Mouse (Mus musculus): ENCODE data around the gene Antxr2. TPM values are rescaled to one million over a fixed set of nuclear protein-coding genes. Genes with fewer than 3 reads are reported as not detected.
A peak's percentile ranks its signal among the peaks of the same experiment; 100 is the strongest.

Gene Antxr2
- polyA plus RNA-seq, 1 experiment from 2014 or later: 19.7 TPM

DNA sequence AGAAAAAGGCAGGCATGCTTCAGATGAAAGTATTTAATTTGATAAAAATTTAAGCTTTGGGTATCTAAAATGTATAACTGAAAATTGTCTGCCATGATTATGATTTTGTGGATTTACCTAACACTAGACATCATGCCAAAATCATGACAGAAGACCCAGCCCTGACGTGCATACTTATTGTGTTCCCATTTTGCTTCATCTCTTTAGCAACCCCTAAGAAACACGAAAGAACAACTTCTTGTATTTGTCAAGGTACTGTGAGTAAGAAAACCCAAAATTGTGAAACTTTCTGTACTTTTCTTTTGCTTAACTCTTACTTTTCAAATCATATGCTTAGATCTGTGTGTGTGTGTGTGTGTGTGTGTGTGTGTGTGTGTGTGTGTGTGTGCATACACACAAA, 6.3 kb downstream of the Antxr2 start:
- Histone ChIP-seq H3K9me3 (no peaks in the 10 kb centered on the region), H3K27me3 (replicated peaks) (no peaks in the 10 kb centered on the region), H3K4me1 (0 out of 2 replicates have a peak, but pooled peaks cover 3% of the 10 kb centered on the region), H3K36me3 (peaks cover 7% of the 10 kb centered on the region; the same call in 1 of the 2 replicates), H3K9ac (no peak overlapping the region), H3K4me3 (replicated peaks) (no peak overlapping the region), H3K4me2 (no peak overlapping the region), H3K27ac (no peak overlapping the region)
- no peak for ATAC-seq (ENCODE audit: insufficient read depth, low FRiP score, low read depth)
- 93% methylated on average over 2 of the region's 2 CpGs for WGBS

- Histone ChIP-seq H3K4me3 (replicated peaks) (no peak overlapping the region), H3K9me3 (no peaks in the 10 kb centered on the region), H3K27me3 (replicated peaks) (no peaks in the 10 kb centered on the region), H3K36me3 (peaks cover 7% of the 10 kb centered on the region; the same call in 1 of the 2 replicates), H3K9ac (no peak overlapping the region), H3K27ac (no peak overlapping the region), H3K4me2 (no peak overlapping the region), H3K4me1 (no peaks in the 10 kb centered on the region)
- ATAC-seq (ENCODE audit: insufficient read depth, low FRiP score, low read depth): no peak
- 91% methylated on average over 4 of the region's 4 CpGs for WGBS
Observed at GRCm38 (mm10) chr5:98021518-98021917, 9.3 kb downstream of the Antxr2 start.

DNA sequence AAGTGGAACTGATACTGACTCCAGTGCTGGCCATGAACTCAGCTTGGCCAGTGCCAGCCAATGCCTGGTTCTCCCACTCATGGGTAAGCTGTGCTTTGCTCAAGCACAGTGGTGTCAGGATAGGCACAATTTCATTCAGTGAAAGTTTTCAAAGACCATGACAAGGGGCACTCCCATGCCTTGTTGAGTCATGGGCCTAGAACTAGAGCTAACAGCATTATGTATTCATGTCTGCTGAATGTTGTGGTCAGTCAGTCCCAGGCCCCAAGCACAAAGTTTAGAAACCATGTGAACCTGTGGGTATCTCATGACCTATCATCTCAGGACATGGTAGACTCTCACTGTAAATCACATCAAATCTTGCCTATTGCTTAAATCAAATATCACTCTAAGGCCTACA, 10.2 kb downstream of the Antxr2 start:
- no peak overlapping the region for H3K4me3 ChIP-seq (replicated peaks)
- no peaks in the 10 kb centered on the region for H3K27me3 ChIP-seq (replicated peaks)
- no peaks in the 10 kb centered on the region for H3K9me3 ChIP-seq
- no peak for ATAC-seq (ENCODE audit: insufficient read depth, low FRiP score, low read depth)
- no peak overlapping the region for H3K27ac ChIP-seq
- 0 out of 2 replicates have a peak, but pooled peaks cover 4% of the 10 kb centered on the region for H3K36me3 ChIP-seq
- no peak overlapping the region for H3K4me2 ChIP-seq
- H3K4me1 ChIP-seq: no peaks in the 10 kb centered on the region
- H3K9ac ChIP-seq: no peak overlapping the region

DNA sequence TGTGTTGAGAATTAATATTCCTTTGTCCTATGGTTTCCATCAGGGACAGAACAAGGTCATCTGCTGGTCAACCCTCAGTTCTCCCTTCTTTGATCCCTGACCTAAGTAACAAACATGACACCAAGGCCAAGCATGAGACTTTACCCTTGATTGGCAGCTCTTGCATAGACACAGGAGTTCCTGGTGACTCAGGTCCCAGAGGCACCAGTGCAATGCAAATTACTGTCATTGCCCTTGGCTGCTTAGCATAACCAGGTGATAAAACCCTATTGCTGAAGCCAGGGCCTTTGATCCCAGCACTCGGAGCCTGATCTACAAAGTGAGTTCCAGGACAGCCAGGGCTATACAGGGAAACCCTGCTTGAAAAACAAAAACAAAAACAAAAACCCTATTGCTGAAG, 11.4 kb downstream of the Antxr2 start:
- 0 out of 2 replicates have a peak, but pooled peaks cover 4% of the 10 kb centered on the region for H3K36me3 ChIP-seq
- ATAC-seq (ENCODE audit: insufficient read depth, low FRiP score, low read depth): no peak
- WGBS: 71% methylated on average over 1 of the region's 1 CpGs

GRCm38 (mm10) chr5:98018162-98018561, 12.7 kb downstream of the Antxr2 start:
- Histone ChIP-seq H3K36me3 (0 out of 2 replicates have a peak, but pooled peaks cover 4% of the 10 kb centered on the region), H3K27ac (no peak overlapping the region), H3K4me3 (replicated peaks) (no peak overlapping the region), H3K27me3 (replicated peaks) (no peaks in the 10 kb centered on the region), H3K9me3 (no peaks in the 10 kb centered on the region), H3K4me2 (no peak overlapping the region), H3K9ac (no peak overlapping the region), H3K4me1 (no peaks in the 10 kb centered on the region)
- WGBS: 78% methylated on average over 6 of the region's 6 CpGs
- no peak for ATAC-seq (ENCODE audit: insufficient read depth, low FRiP score, low read depth)

More for the DNA sequence above, 11.4 kb downstream of the Antxr2 start:
- H3K4me1 ChIP-seq: no peaks in the 10 kb centered on the region
- H3K4me3 ChIP-seq (replicated peaks): no peak overlapping the region
- no peak overlapping the region for H3K9ac ChIP-seq
- H3K27me3 ChIP-seq (replicated peaks): no peaks in the 10 kb centered on the region
- H3K27ac ChIP-seq: no peak overlapping the region
- H3K9me3 ChIP-seq: no peaks in the 10 kb centered on the region
- no peak overlapping the region for H3K4me2 ChIP-seq

DNA sequence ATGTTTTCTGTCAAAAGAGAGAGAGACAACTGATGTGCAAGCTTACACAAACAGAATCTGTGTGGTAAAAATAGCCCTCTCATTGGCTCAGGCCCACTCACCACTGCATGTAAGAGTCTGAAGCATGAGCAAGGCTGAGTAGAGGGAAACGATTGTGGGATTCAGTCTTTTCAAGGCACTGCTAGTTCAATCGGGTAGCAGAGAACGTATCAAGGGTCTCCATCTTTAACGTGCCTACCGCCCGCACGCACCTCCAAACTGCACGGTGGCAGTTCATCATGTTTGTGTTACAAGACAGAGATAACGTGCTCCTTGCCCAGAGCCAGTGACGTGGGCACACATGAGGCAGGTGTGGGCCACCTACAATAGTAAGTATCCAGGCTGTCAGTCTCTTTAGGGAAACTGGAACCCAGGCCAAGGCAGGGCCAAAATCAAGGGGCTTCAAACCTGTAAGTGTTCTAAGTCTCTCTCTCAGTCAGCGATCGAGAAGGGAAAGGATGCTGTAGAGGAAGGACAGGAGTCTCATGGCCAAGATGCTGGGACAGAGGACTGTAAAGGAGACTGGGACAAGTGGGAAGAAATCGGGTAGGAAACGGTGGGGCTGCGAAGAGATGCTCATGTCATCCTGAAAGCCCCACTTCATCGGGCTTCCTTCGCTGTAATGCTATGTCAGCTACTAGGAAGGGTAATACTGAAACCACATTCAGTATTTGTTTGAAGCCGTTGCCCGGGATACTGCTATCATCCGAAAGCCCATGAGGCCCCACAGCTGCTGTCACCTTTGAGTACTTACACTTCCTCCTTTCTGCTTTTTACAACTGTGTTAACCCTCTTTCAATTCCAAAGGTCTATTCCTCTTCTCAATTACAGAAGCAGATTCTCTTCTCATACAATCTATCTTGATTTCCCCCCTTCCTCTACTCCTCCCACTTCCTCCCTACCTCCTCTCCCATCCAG, 14.3 kb downstream of the Antxr2 start:
- no peak overlapping the region for H3K27ac ChIP-seq
- ATAC-seq (ENCODE audit: insufficient read depth, low FRiP score, low read depth): no peak

GRCm38 (mm10) chr5:98005751-98006150, 25.1 kb downstream of the Antxr2 start:
- WGBS: 96% methylated on average over 8 of the region's 8 CpGs
- no peak for ATAC-seq (ENCODE audit: insufficient read depth, low FRiP score, low read depth)

More for the DNA sequence above, 14.3 kb downstream of the Antxr2 start:
- H3K4me3 ChIP-seq (replicated peaks): no peak overlapping the region
- H3K4me2 ChIP-seq: no peak overlapping the region; the same call in 1 of the 2 replicates
- no peaks in the 10 kb centered on the region for H3K9me3 ChIP-seq
- 0 out of 2 replicates have a peak, but pooled peaks cover 4% of the 10 kb centered on the region for H3K36me3 ChIP-seq
- 81% methylated on average over 20 of the region's 20 CpGs for WGBS
- no peaks in the 10 kb centered on the region for H3K4me1 ChIP-seq
- H3K27me3 ChIP-seq (replicated peaks): no peaks in the 10 kb centered on the region
- H3K9ac ChIP-seq: no peak overlapping the region

GRCm38 (mm10) chr5:97999261-97999824, 31.5 kb downstream of the Antxr2 start:
- H3K27me3 ChIP-seq (replicated peaks): no peaks in the 10 kb centered on the region
- no peak for ATAC-seq (ENCODE audit: insufficient read depth, low FRiP score, low read depth)
- no peak overlapping the region for H3K27ac ChIP-seq
- no peak overlapping the region for H3K9ac ChIP-seq
- WGBS: 74% methylated on average over 2 of the region's 2 CpGs
- no peak overlapping the region for H3K4me3 ChIP-seq (replicated peaks)
- H3K36me3 ChIP-seq: no peaks in the 10 kb centered on the region
- no peaks in the 10 kb centered on the region for H3K9me3 ChIP-seq
- no peak overlapping the region for H3K4me2 ChIP-seq
- no peaks in the 10 kb centered on the region for H3K4me1 ChIP-seq

More at GRCm38 (mm10) chr5:98005751-98006150, 25.1 kb downstream of the Antxr2 start:
- Histone ChIP-seq H3K9me3 (no peaks in the 10 kb centered on the region), H3K27ac (no peak overlapping the region), H3K9ac (no peak overlapping the region), H3K4me1 (no peaks in the 10 kb centered on the region), H3K4me2 (no peak overlapping the region), H3K4me3 (replicated peaks) (no peak overlapping the region), H3K36me3 (peaks cover 4% of the 10 kb centered on the region; the same call in 1 of the 2 replicates), H3K27me3 (replicated peaks) (no peaks in the 10 kb centered on the region)

DNA sequence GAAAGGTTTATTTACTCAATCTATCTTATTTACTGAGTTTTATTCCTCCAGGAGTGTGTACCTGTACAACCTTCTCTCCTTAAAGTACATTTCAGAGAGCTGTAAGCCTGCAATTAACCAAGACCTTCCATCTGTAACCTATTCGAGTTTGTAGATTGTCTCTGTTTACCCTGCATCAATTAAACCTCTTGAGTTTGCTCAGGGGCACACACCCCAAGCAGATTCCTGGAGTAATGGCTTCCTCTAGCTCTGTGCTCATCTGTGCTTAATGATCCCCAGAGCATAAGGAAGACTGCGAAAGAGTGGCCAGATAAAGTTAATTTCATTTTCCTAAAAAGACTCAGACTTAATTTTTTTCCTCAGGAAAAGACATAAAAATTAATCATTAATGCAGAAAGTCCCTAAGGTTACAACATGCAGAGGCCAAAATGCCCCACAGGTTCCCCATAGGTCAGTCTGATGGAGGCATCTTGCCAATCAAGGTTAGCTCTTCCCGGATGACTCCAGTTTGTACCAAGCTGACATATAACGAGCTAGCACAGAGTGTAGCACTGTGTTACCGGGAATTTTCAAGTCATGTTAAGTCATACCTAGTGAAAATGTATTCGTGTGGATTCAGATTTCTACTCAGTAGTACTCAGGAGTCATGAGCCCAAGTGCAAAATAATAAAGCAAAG, 34.2 kb downstream of the Antxr2 start:
- Histone ChIP-seq H3K9ac (no peak overlapping the region), H3K9me3 (no peaks in the 10 kb centered on the region), H3K4me3 (replicated peaks) (no peak overlapping the region), H3K4me2 (no peak overlapping the region), H3K4me1 (no peaks in the 10 kb centered on the region), H3K36me3 (no peaks in the 10 kb centered on the region), H3K27ac (no peak overlapping the region), H3K27me3 (replicated peaks) (no peaks in the 10 kb centered on the region)
- peak; percentile 58; the same call in 1 of the 2 replicates for ATAC-seq (ENCODE audit: insufficient read depth, low FRiP score, low read depth)
- whole genome bisulfite sequencing: 65% methylated on average over 6 of the region's 6 CpGs

- no peaks in the 10 kb centered on the region for H3K36me3 ChIP-seq
- no peak overlapping the region for H3K9ac ChIP-seq
- no peak overlapping the region for H3K27ac ChIP-seq
- H3K9me3 ChIP-seq: no peaks in the 10 kb centered on the region
- H3K4me1 ChIP-seq: no peaks in the 10 kb centered on the region
- 68% methylated on average over 4 of the region's 4 CpGs for WGBS
- H3K4me2 ChIP-seq: no peak overlapping the region
- H3K27me3 ChIP-seq (replicated peaks): no peaks in the 10 kb centered on the region
- ATAC-seq (ENCODE audit: insufficient read depth, low FRiP score, low read depth): no peak
- H3K4me3 ChIP-seq (replicated peaks): no peak overlapping the region
Observed at GRCm38 (mm10) chr5:97995881-97996280, 35.0 kb downstream of the Antxr2 start.

DNA sequence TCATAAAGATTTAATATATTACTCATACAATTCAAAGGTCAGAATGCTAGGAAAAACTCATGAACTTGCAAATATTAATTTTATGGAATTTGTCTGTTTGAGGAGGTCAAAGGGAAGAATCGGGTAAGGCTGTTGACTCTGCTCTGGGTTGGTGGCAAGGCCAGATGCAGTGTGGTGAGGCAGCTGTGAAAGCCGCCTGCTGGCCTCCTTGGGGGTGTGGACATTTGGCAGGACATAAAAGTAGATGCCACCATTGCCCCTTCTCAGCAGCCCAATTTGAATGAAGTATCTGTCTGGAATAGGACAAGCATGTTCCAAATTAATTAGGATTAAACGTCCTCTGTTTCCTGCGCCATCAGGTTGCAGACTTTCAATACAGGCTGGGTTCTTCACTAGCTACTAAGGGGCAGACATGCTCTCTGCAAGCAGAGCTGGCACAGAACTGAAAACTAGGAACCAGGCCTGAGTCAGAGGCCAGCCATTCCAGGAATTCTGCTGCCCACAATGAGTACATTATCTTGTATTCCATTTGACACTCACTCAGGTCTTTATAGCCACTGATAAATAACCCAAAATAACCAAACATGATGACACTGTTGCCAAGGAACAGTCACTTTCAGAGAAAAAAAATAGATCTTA, 44.1 kb downstream of the Antxr2 start:
- no peaks in the 10 kb centered on the region for H3K4me1 ChIP-seq
- no peak overlapping the region for H3K9ac ChIP-seq
- ATAC-seq (ENCODE audit: insufficient read depth, low FRiP score, low read depth): no peak
- H3K4me3 ChIP-seq (replicated peaks): no peak overlapping the region
- no peak overlapping the region for H3K4me2 ChIP-seq
- no peaks in the 10 kb centered on the region for H3K36me3 ChIP-seq
- no peaks in the 10 kb centered on the region for H3K9me3 ChIP-seq
- no peaks in the 10 kb centered on the region for H3K27me3 ChIP-seq (replicated peaks)
- no peak overlapping the region for H3K27ac ChIP-seq
- 83% methylated on average over 4 of the region's 4 CpGs for WGBS
